In genomic region chr6:139735708-139736626, GRCm38 (mm10) we compare ENCODE assay signal across 22 mouse cellular contexts.
DNase-seq lines count a peak whose midpoint lies in the region; ATAC-seq lines count a peak whose summit lies in the region.
"Had no signal": no experiment of that assay in that cellular context is flagged by ENCODE, and none has a peak within 500 bp of the region (broad histone marks: within the 10 kb centered on the region; RNA-seq: fewer than 3 reads in every experiment).

No protein-coding gene starts in this region.

- peak; percentile 95 for ATAC-seq in common myeloid progenitor, adult 5-6 weeks (replicated peaks; ENCODE audit: low read depth, poor library complexity, severe bottlenecking)
- peak; percentile 52; the same call in 1 of the 2 replicates for ATAC-seq in megakaryocyte, adult 5-6 weeks (ENCODE audit: poor library complexity, severe bottlenecking)
- ATAC-seq: forebrain, postnatal 0 days; inflammation-experienced regulatory T-cells, adult 6 months; midbrain, embryonic 16.5 days had no signal

- DNase-seq in adrenal gland, adult (ENCODE audit: inconsistent age in 2 of 2, low spot score in 1 of 2), result peak; percentile 37 to 78
- no peak for DNase-seq in adrenal gland, postnatal 25 days
- peak; percentile 49 for DNase-seq in 416B (ENCODE audit: low read depth)
- DNase-seq in cerebellum, postnatal 10 days, result no peak
- DNase-seq in ovary, postnatal 36 days (ENCODE audit: low spot score), result no peak
- DNase-seq: cerebellum, adult 8-10 months; cerebellum, postnatal 36 days; embryo, embryonic 11 days; forebrain, postnatal 0 days; gastrocnemius, postnatal 14 days; heart, adult 18-20 months; heart, postnatal 4 days; kidney, adult 18-20 months; kidney, postnatal 25 days; liver; lung, adult 2 months; lung, postnatal 10 days; right cerebral cortex, postnatal 25 days had no signal

Comparison
In these comparisons a context has a peak if more than half of its experiments do, and no peak if none do; other contexts are left out.
1. DNase-seq: peak in adrenal gland, adult (2 of 2) and 416B (single experiment); none in adrenal gland, postnatal 25 days (single experiment), cerebellum, postnatal 10 days (0 of 2) and ovary, postnatal 36 days (single experiment).